Mouse (Mus musculus) CH12.LX (cell line): ENCODE measurements around the gene Exoc2. TPM values are rescaled to one million over a fixed set of nuclear protein-coding genes. Genes with fewer than 3 reads are reported as not detected.

Experiments
- DNase-seq: peaks from one replicate; pipeline ENCODE4 v3.0.0-alpha.2; 2013; ENCODE audit errors: extremely low read depth
- H3K27ac ChIP-seq: 2 replicates; pipeline ENCODE4 v1.5.1; 2012; ENCODE audit warnings: low read depth, mild to moderate bottlenecking, control low read depth, moderate library complexity; ENCODE audit not compliant: insufficient read depth
- H3K27me3 ChIP-seq: replicated peaks from 2 replicates; pipeline ENCODE3; 2012; ENCODE audit warnings: inconsistent platforms
- H3K36me3 ChIP-seq, 2 experiments: replicated peaks in 1 of 2; 2 replicates each; pipeline versions ENCODE3 to v1.6.1; 2012; ENCODE audit warnings: inconsistent platforms in 1 of 2, low read length in 1 of 2, mild to moderate bottlenecking in 1 of 2, mixed read lengths in 1 of 2, moderate library complexity in 1 of 2; ENCODE audit not compliant: control insufficient read depth in 1 of 2, insufficient read depth in 1 of 2
- H3K4me1 ChIP-seq, 2 experiments: 2 replicates each; pipeline ENCODE4 v1.6.1; 2012; ENCODE audit warnings: inconsistent platforms in 1 of 2, moderate library complexity in 1 of 2; ENCODE audit not compliant: insufficient read depth in 2 of 2, control insufficient read depth in 1 of 2
- H3K4me2 ChIP-seq: 2 replicates; pipeline ENCODE4 v1.6.1; 2012; ENCODE audit warnings: low read depth, mild to moderate bottlenecking, control low read depth; ENCODE audit not compliant: poor library complexity, insufficient read depth, severe bottlenecking
- H3K4me3 ChIP-seq, 3 experiments: fragments of 150-350 bp in 1 of 3; sonication (generic) in 1 of 3; replicated peaks in 1 of 3; 2 replicates each; pipeline versions ENCODE3 to v1.5.1; 2011 to 2012; ENCODE audit warnings: low read depth in 2 of 3, low read length in 2 of 3, mild to moderate bottlenecking in 2 of 3, moderate library complexity in 2 of 3, control low read depth in 1 of 3, improper control_type of control experiment in 1 of 3, inconsistent platforms in 1 of 3, mixed read lengths in 1 of 3; ENCODE audit not compliant: poor library complexity in 1 of 3
- H3K79me2 ChIP-seq: replicated peaks from 2 replicates; pipeline ENCODE4 v1.6.1; 2012; ENCODE audit warnings: mild to moderate bottlenecking, moderate library complexity; ENCODE audit not compliant: control insufficient read depth, poor library complexity, insufficient read depth, severe bottlenecking; ENCODE audit errors: extremely low read depth
- H3K9ac ChIP-seq: 2 replicates; pipeline ENCODE4 v1.6.1; 2012; ENCODE audit warnings: low read depth, mild to moderate bottlenecking, control low read depth, moderate library complexity; ENCODE audit not compliant: insufficient read depth
- H3K9me3 ChIP-seq: replicated peaks from 2 replicates; pipeline ENCODE3; 2012; ENCODE audit warnings: low read length, inconsistent platforms, mixed read lengths
- BHLHE40 ChIP-seq: IDR thresholded peaks from 2 replicates; pipeline ENCODE4 v1.6.1; 2011; ENCODE audit warnings: mild to moderate bottlenecking, low read depth, low read length, improper control_type of control experiment
- CHD2 ChIP-seq: IDR thresholded peaks from 2 replicates; pipeline ENCODE4 v1.6.1; 2011; ENCODE audit warnings: low read length, improper control_type of control experiment
- CTCF ChIP-seq, 2 experiments: IDR thresholded peaks in 1 of 2; conservative IDR thresholded peaks in 1 of 2; 2 replicates each; pipeline ENCODE4 v1.5.1; 2011 to 2012; ENCODE audit warnings: low read depth in 2 of 2, low read length in 2 of 2, improper control_type of control experiment in 1 of 2, inconsistent platforms in 1 of 2, mild to moderate bottlenecking in 1 of 2, moderate library complexity in 1 of 2
- ELF1 ChIP-seq: IDR thresholded peaks from 2 replicates; pipeline ENCODE4 v1.6.1; 2014; ENCODE audit warnings: low read depth, mild to moderate bottlenecking, inconsistent platforms, low read length, improper control_type of control experiment
- EP300 ChIP-seq: IDR thresholded peaks from 2 replicates; pipeline ENCODE4 v1.6.1; 2011; ENCODE audit warnings: low read length, improper control_type of control experiment
- ETS1 ChIP-seq: conservative IDR thresholded peaks from 2 replicates; pipeline ENCODE4 v1.6.1; 2012; ENCODE audit warnings: low read depth, mild to moderate bottlenecking, inconsistent platforms, low read length, improper control_type of control experiment, moderate library complexity
- GABPA ChIP-seq: IDR thresholded peaks from 2 replicates; pipeline ENCODE4 v1.6.1; 2012; ENCODE audit warnings: low read depth, low read length, improper control_type of control experiment, inconsistent platforms; ENCODE audit not compliant: insufficient replicate concordance
- HCFC1 ChIP-seq: IDR thresholded peaks from 2 replicates; pipeline ENCODE4 v1.6.1; 2012; ENCODE audit warnings: low read depth, mild to moderate bottlenecking, inconsistent platforms, low read length, improper control_type of control experiment
- JUN ChIP-seq: IDR thresholded peaks from 2 replicates; pipeline ENCODE4 v1.6.1; 2011; ENCODE audit warnings: low read depth, mild to moderate bottlenecking, low read length, improper control_type of control experiment, moderate library complexity; ENCODE audit not compliant: insufficient read depth
- JUND ChIP-seq: conservative IDR thresholded peaks from 2 replicates; pipeline ENCODE4 v1.6.1; 2011; ENCODE audit warnings: low read depth, low read length, improper control_type of control experiment
- MAFK ChIP-seq: IDR thresholded peaks from 2 replicates; pipeline ENCODE4 v1.6.1; 2011; ENCODE audit warnings: low read length, improper control_type of control experiment; ENCODE audit not compliant: insufficient replicate concordance
- MAZ ChIP-seq: IDR thresholded peaks from 2 replicates; pipeline ENCODE4 v1.6.1; 2012; ENCODE audit warnings: low read depth, mild to moderate bottlenecking, inconsistent platforms, low read length, improper control_type of control experiment, moderate library complexity
- MXI1 ChIP-seq: IDR thresholded peaks from 2 replicates; pipeline ENCODE4 v1.6.1; 2011; ENCODE audit warnings: mild to moderate bottlenecking, low read depth, low read length, improper control_type of control experiment
- MYC ChIP-seq: IDR thresholded peaks from 2 replicates; pipeline ENCODE4 v1.6.1; 2011; ENCODE audit warnings: low read depth, mild to moderate bottlenecking, improper control_type of control experiment, low read length
- POLR2AphosphoS2 ChIP-seq: IDR thresholded peaks from 2 replicates; pipeline ENCODE4 v1.6.1; 2011; ENCODE audit warnings: low read depth, low read length, improper control_type of control experiment
- RCOR1 ChIP-seq: conservative IDR thresholded peaks from 2 replicates; pipeline ENCODE4 v1.6.1; 2012; ENCODE audit warnings: low read depth, mild to moderate bottlenecking, inconsistent platforms, low read length, improper control_type of control experiment
- SIN3A ChIP-seq: IDR thresholded peaks from 2 replicates; pipeline ENCODE4 v1.6.1; 2012; ENCODE audit warnings: low read length, improper control_type of control experiment, inconsistent platforms
- SMC3 ChIP-seq: IDR thresholded peaks from 2 replicates; pipeline ENCODE4 v1.6.1; 2011; ENCODE audit warnings: low read depth, low read length, improper control_type of control experiment
- UBTF ChIP-seq: IDR thresholded peaks from 2 replicates; pipeline ENCODE4 v1.6.1; 2012; ENCODE audit warnings: low read depth, mild to moderate bottlenecking, inconsistent platforms, low read length, improper control_type of control experiment, moderate library complexity
- ZC3H11A ChIP-seq: IDR thresholded peaks from 2 replicates; pipeline ENCODE4 v1.6.1; 2012; ENCODE audit warnings: low read depth, mild to moderate bottlenecking, inconsistent platforms, low read length, improper control_type of control experiment
- ZKSCAN1 ChIP-seq: IDR thresholded peaks from 2 replicates; pipeline ENCODE4 v1.6.1; 2012; ENCODE audit warnings: low read depth, inconsistent platforms, low read length, improper control_type of control experiment, borderline replicate concordance
- ZMIZ1 ChIP-seq: IDR thresholded peaks from 2 replicates; pipeline ENCODE4 v1.6.1; 2012; ENCODE audit warnings: low read depth, mild to moderate bottlenecking, inconsistent platforms, low read length, improper control_type of control experiment
- ZNF384 ChIP-seq: IDR thresholded peaks from 2 replicates; pipeline ENCODE4 v1.6.1; 2012; ENCODE audit warnings: low read depth, low read length, improper control_type of control experiment, inconsistent platforms
- dilution Hi-C: fragments of 300-500 bp; cut with MboI; formaldehyde crosslinking; loops from 2 replicates; pipeline ENCODE4 v1.14.3; 2020; ENCODE audit warnings: low sequenced_read_pairs; ENCODE audit not compliant: extremely low pct_unique_long_range_greater_than_20kb, extremely low pct_ligation_motif_present
- in situ Hi-C: fragments of 300-500 bp; cut with MboI; formaldehyde crosslinking; loops from 3 replicates; pipeline ENCODE4 v1.14.3; 2019; ENCODE audit warnings: low sequenced_read_pairs, low pct_ligation_motif_present, low pct_unique_long_range_greater_than_20kb, mixed read lengths
- polyA plus RNA-seq: library from polyadenylated mRNA; unstranded; fragments of >175 nt; gene quantifications from 2 replicates; pipeline ENCODE4 v1.2.1, GENCODE M21; 2012; ENCODE audit warnings: low read depth; ENCODE audit not compliant: insufficient read length
- total RNA-seq, 2 experiments: library from RNA; depleted of rRNA; stranded (reverse); fragments of 300-350 nt in 1 of 2; fragments of >200 nt in 1 of 2; gene quantifications; 2 replicates each; pipeline ENCODE4 v1.2.3; 2012 to 2014

Gene Exoc2
- total and polyA plus RNA-seq, 3 experiments, result 21.1 to 33.0 (median 29.7) TPM

DNA sequence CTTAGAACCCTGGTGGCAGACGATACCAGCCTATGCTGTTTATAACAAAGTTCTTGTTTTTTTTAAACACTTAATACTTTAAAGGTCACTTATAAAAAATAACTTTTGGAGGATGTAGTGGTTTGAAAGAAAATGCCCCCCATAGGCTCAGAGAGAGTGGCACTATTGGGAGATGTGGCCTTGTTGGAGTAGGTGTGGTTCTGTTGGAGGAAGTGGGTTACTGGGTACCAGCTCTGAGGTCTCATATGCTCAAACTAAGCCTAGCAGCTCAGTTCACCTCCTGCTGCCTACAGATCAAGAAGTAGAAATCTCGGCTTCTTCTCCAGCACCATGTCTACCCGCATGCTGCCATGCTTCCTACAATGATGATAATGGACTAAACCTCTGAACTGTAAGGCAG is 98.1 kb downstream of the Exoc2 start:
- H3K4me2 ChIP-seq, result no peak overlapping the region
- in situ Hi-C loops (loop anchor here (25.0 kb wide), 2 partner anchors 311 to 761 kb away; partner anchors contain the start of gene Foxf2), dilution Hi-C loops (no loop called here)
- H3K4me1 ChIP-seq, result peaks cover 0 to 8% of the 10 kb centered on the region in 2 experiments; a peak in 2 of 4 replicates
- H3K4me3 ChIP-seq, result no peak overlapping the region
- no peak overlapping the region for H3K27ac ChIP-seq
- H3K9ac ChIP-seq, result no peak overlapping the region
- H3K36me3 ChIP-seq, result peaks cover 32 to 68% of the 10 kb centered on the region in 2 experiments
- no peaks in the 10 kb centered on the region for H3K27me3 ChIP-seq
- no peak for DNase-seq
- H3K9me3 ChIP-seq, result no peaks in the 10 kb centered on the region
- TF ChIP-seq EP300, result no peak
- TF ChIP-seq JUN, result no peak
- TF ChIP-seq ZKSCAN1, result no peak
- no peak for TF ChIP-seq BHLHE40
- TF ChIP-seq JUND, result no peak
- no peak for TF ChIP-seq MXI1
- no peak for TF ChIP-seq HCFC1
- TF ChIP-seq CHD2, result no peak
- TF ChIP-seq SMC3, result no peak
- TF ChIP-seq MAZ, result no peak
- no peaks in the 10 kb centered on the region for H3K79me2 ChIP-seq

DNA sequence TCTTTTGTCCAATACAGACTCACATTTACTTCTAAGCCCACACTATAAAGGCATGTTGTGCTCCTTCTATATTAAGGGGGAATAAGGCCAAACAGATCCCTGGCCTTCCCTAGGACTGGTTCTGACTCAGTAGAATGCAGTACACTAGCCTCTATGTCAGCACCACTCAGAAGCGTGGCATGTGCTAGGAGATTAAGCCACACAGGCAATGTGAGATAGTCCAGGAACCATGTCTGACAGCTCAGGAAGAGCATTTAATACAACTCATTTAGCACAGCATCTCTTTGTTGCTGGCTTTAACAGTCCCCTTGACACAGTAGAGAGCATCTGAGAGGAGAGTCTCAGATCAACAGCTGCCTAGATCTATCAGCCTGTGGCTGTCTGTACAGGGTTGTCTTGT is 100.4 kb downstream of the Exoc2 start:
- H3K9ac ChIP-seq, result no peak overlapping the region

DNA sequence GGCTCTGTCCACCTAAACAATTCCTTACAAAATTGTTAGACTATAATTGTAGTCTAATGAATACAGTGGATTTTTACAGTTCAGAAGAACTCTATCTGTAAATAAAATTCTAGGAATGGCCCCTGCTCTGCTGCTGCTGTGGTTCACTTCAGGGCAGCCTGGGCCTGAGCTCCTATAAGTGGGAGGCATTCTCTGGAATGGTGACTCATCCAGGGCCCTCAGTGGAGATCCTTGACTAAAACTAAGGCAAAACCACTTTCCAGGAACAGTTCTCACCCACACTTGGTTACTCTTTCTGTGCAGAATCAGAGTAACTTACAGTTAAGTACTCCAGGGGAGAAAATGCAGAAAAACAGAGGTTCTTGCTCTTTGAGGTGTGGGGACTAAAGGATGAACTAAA is 108.4 kb downstream of the Exoc2 start:
- no peaks in the 10 kb centered on the region for H3K9me3 ChIP-seq
- DNase-seq, result no peak
- no peaks in the 10 kb centered on the region for H3K27me3 ChIP-seq
- H3K36me3 ChIP-seq, result peaks cover 32 to 64% of the 10 kb centered on the region in 2 experiments
- H3K9ac ChIP-seq, result no peak overlapping the region
- dilution Hi-C loops (no loop called here), in situ Hi-C loops (no loop called here)
- peaks cover 0 to 6% of the 10 kb centered on the region in 2 experiments; a peak in 1 of 4 replicates for H3K4me1 ChIP-seq
- TF ChIP-seq MAFK, result no peak
- no peak for TF ChIP-seq ETS1
- no peak for TF ChIP-seq MAZ
- TF ChIP-seq ZNF384, result no peak
- TF ChIP-seq UBTF, result no peak
- no peak for TF ChIP-seq CTCF (conservative IDR thresholded peaks at IDR 0.05 in 1 of 2, IDR thresholded peaks at IDR 0.05 in 1 of 2; ENCODE audit: low read depth in 2 of 2, low read length in 2 of 2)
- TF ChIP-seq GABPA, result no peak
- TF ChIP-seq SIN3A, result no peak
- no peak for TF ChIP-seq MYC
- no peak for TF ChIP-seq ZC3H11A
- TF ChIP-seq JUND, result no peak
- no peak for TF ChIP-seq POLR2AphosphoS2
- no peak for TF ChIP-seq HCFC1
- no peak overlapping the region for H3K4me2 ChIP-seq
- no peak overlapping the region for H3K4me3 ChIP-seq
- H3K79me2 ChIP-seq, result no peaks in the 10 kb centered on the region
- H3K27ac ChIP-seq, result no peak overlapping the region

More for the DNA sequence above, 100.4 kb downstream of the Exoc2 start:
- Histone ChIP-seq H3K79me2 (no peaks in the 10 kb centered on the region), H3K4me2 (no peak overlapping the region), H3K4me1 (no peaks in the 10 kb centered on the region)
- DNase-seq, result no peak
- in situ Hi-C loops, result no loop called here
- TF ChIP-seq RCOR1 (no peak), MAZ (no peak), CTCF (conservative IDR thresholded peaks at IDR 0.05 in 1 of 2, IDR thresholded peaks at IDR 0.05 in 1 of 2; ENCODE audit: low read depth in 2 of 2, low read length in 2 of 2) (no peak), ZMIZ1 (no peak), ELF1 (no peak)
- TF ChIP-seq, all 38 proteins: peak for 0
- Histone ChIP-seq H3K4me3 (no peak overlapping the region), H3K36me3 (peaks cover 42 to 70% of the 10 kb centered on the region in 2 experiments), H3K27me3 (no peaks in the 10 kb centered on the region), H3K9me3 (no peaks in the 10 kb centered on the region), H3K27ac (no peak overlapping the region)
- dilution Hi-C loops, result no loop called here
